Mouse (Mus musculus): ENCODE results near the gene A4galt. TPM values are rescaled to one million over a fixed set of nuclear protein-coding genes. Genes with fewer than 3 reads are reported as not detected.

The A4galt gene
- polyA plus RNA-seq, 1 experiment: 28.4 TPM

- no peaks in the 10 kb centered on the region for H3K27me3 ChIP-seq (ENCODE audit: control insufficient read depth, insufficient read depth, insufficient read length)
- H3K79me2 ChIP-seq (ENCODE audit: control insufficient read depth, insufficient read depth): no peaks in the 10 kb centered on the region
- no peak overlapping the region for H3K4me3 ChIP-seq
- peak overlapping the region; percentile 75 for H3K4me2 ChIP-seq (ENCODE audit: low read depth)
- no peak overlapping the region for H3ac ChIP-seq (ENCODE audit: control insufficient read depth, insufficient read length)
- TF ChIP-seq MYOG (IDR thresholded peaks at IDR 0.05; ENCODE audit: control insufficient read depth in 1 of 3, insufficient read depth in 1 of 3, insufficient read length in 2 of 3, low read depth in 2 of 3) (no peak), POLR2AphosphoS2 (IDR thresholded peaks at IDR 0.05; ENCODE audit: insufficient read length, low read depth) (peak; percentile 2)
- H3K36me3 ChIP-seq (ENCODE audit: control insufficient read depth, insufficient read depth): peaks cover 6% of the 10 kb centered on the region
Measured at GRCm38 (mm10) chr15:83293706-83294645, 42.4 kb upstream of the A4galt start.

DNA sequence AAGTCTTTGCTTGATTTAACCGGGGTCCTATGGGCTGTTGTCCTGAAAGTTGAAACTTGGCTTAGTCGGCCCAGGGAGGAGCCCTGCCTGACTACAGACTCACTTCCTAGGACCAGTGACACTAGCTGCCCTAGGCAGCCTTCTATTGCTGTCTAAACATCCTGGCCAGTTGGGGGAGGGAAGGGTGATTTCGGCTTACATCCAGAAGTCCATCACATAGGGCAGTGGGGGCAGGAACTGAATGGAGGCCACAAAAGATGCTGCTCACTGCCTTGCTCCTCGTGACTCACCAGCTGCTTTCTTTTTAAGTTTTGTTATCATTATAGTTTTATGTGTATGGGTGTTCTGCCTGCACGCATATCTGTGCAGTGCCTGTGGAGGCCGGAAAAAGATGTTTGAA, 41.6 kb upstream of the A4galt start:
- Histone ChIP-seq H3K79me2 (ENCODE audit: control insufficient read depth, insufficient read depth) (no peaks in the 10 kb centered on the region), H3ac (ENCODE audit: control insufficient read depth, insufficient read length) (no peak overlapping the region), H3K4me3 (no peak overlapping the region), H3K4me2 (ENCODE audit: low read depth) (peak overlapping the region; percentile 75), H3K36me3 (ENCODE audit: control insufficient read depth, insufficient read depth) (no peaks in the 10 kb centered on the region), H3K27me3 (ENCODE audit: control insufficient read depth, insufficient read depth, insufficient read length) (no peaks in the 10 kb centered on the region)
- TF ChIP-seq MYOD1 (IDR thresholded peaks at IDR 0.05; ENCODE audit: control insufficient read depth in 1 of 3, insufficient read length in 2 of 3, low read depth in 2 of 3) (peak in 1 of 3 experiments; percentile 49), POLR2AphosphoS2 (IDR thresholded peaks at IDR 0.05; ENCODE audit: insufficient read length, low read depth) (peak; percentile 30), MAX (IDR thresholded peaks at IDR 0.05; ENCODE audit: low read depth) (peak; percentile 7), USF1 (IDR thresholded peaks at IDR 0.05; ENCODE audit: low read depth) (peak; percentile 68), CEBPB (IDR thresholded peaks at IDR 0.05; ENCODE audit: insufficient read depth, poor library complexity, severe bottlenecking) (no peak), E2F4 (IDR thresholded peaks at IDR 0.05; ENCODE audit: insufficient read depth) (no peak)

DNA sequence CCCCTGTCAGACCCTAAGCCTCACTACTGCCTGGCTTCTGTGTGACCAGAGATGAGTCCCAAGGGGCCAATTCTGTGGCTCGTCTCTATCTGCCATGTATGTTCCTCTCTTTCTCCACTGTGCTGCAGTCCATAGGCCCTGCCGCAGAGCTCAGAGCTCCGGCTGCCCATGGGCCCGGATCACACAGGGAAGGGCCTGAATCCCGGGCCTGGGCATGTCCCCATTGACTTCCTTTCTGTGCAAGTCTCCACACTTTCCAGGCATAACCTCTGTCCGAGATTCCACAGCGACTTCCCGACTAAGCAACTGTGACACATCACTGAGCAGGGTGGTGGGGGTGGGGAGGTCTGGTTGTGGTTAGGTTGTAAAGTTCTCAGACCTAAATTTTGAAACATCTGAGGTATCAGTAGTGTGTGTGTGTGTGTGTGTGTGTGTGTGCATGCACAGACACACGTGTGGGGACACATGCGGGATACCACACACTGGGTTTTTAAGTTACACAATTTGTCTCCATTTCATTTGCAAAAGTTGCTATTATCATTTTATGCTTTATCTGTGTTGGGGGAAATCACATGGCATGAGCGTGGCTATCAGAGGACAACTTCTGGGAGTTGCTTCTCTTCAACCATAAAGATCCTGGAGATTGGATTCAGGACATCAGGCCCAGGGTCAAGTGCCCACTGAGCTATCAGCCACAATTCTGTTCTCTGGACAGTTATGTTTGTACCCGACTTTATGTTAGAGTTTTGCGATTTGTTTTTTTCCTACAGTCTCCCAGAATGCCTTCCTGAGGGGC, 40.9 kb upstream of the A4galt start:
- H3K4me2 ChIP-seq (ENCODE audit: low read depth): peak overlapping the region; percentile 75
- TF ChIP-seq TCF3 (IDR thresholded peaks at IDR 0.05; ENCODE audit: insufficient read length, low read depth) (no peak), MYOG (IDR thresholded peaks at IDR 0.05; ENCODE audit: control insufficient read depth in 1 of 3, insufficient read depth in 1 of 3, insufficient read length in 2 of 3, low read depth in 2 of 3) (peak in 1 of 3 experiments; percentile 42), TCF12 (IDR thresholded peaks at IDR 0.05; ENCODE audit: insufficient read depth, poor library complexity, severe bottlenecking) (peak; percentile 20), MAX (IDR thresholded peaks at IDR 0.05; ENCODE audit: low read depth) (no peak), POLR2AphosphoS2 (IDR thresholded peaks at IDR 0.05; ENCODE audit: insufficient read length, low read depth) (no peak), CEBPB (IDR thresholded peaks at IDR 0.05; ENCODE audit: insufficient read depth, poor library complexity, severe bottlenecking) (peak; percentile 31; the same call in 1 of the 2 replicates), POLR2A (IDR thresholded peaks at IDR 0.05; ENCODE audit: insufficient read length, low read depth) (no peak), MYOD1 (IDR thresholded peaks at IDR 0.05; ENCODE audit: control insufficient read depth in 1 of 3, insufficient read length in 2 of 3, low read depth in 2 of 3) (peak in 2 of 3 experiments; percentile 6 to 7), E2F4 (IDR thresholded peaks at IDR 0.05; ENCODE audit: insufficient read depth) (no peak), REST (IDR thresholded peaks at IDR 0.05; ENCODE audit: insufficient read depth, insufficient read length) (no peak), SRF (IDR thresholded peaks at IDR 0.05; ENCODE audit: control insufficient read depth, insufficient read length, low read depth) (no peak), USF1 (IDR thresholded peaks at IDR 0.05; ENCODE audit: low read depth) (peak; percentile 28)
- no peaks in the 10 kb centered on the region for H3K36me3 ChIP-seq (ENCODE audit: control insufficient read depth, insufficient read depth)
- H3K4me3 ChIP-seq: no peak overlapping the region
- H3ac ChIP-seq (ENCODE audit: control insufficient read depth, insufficient read length): no peak overlapping the region
- no peaks in the 10 kb centered on the region for H3K27me3 ChIP-seq (ENCODE audit: control insufficient read depth, insufficient read depth, insufficient read length)
- H3K79me2 ChIP-seq (ENCODE audit: control insufficient read depth, insufficient read depth): no peaks in the 10 kb centered on the region

GRCm38 (mm10) chr15:83290899-83291298, 39.3 kb upstream of the A4galt start:
- no peak overlapping the region for H3K4me2 ChIP-seq (ENCODE audit: low read depth)
- no peak for TF ChIP-seq REST (IDR thresholded peaks at IDR 0.05; ENCODE audit: insufficient read depth, insufficient read length)
- no peak for TF ChIP-seq USF1 (IDR thresholded peaks at IDR 0.05; ENCODE audit: low read depth)
- TF ChIP-seq SRF (IDR thresholded peaks at IDR 0.05; ENCODE audit: control insufficient read depth, insufficient read length, low read depth): no peak
- no peak for TF ChIP-seq CEBPB (IDR thresholded peaks at IDR 0.05; ENCODE audit: insufficient read depth, poor library complexity, severe bottlenecking)
- no peak for TF ChIP-seq MYOG (IDR thresholded peaks at IDR 0.05; ENCODE audit: control insufficient read depth in 1 of 3, insufficient read depth in 1 of 3, insufficient read length in 2 of 3, low read depth in 2 of 3)
- TF ChIP-seq E2F4 (IDR thresholded peaks at IDR 0.05; ENCODE audit: insufficient read depth): no peak
- TF ChIP-seq MYOD1 (IDR thresholded peaks at IDR 0.05; ENCODE audit: control insufficient read depth in 1 of 3, insufficient read length in 2 of 3, low read depth in 2 of 3): no peak
- no peak for TF ChIP-seq TCF12 (IDR thresholded peaks at IDR 0.05; ENCODE audit: insufficient read depth, poor library complexity, severe bottlenecking)
- no peaks in the 10 kb centered on the region for H3K36me3 ChIP-seq (ENCODE audit: control insufficient read depth, insufficient read depth)
- H3K79me2 ChIP-seq (ENCODE audit: control insufficient read depth, insufficient read depth): no peaks in the 10 kb centered on the region
- no peak overlapping the region for H3ac ChIP-seq (ENCODE audit: control insufficient read depth, insufficient read length)
- no peak overlapping the region for H3K4me3 ChIP-seq
- H3K27me3 ChIP-seq (ENCODE audit: control insufficient read depth, insufficient read depth, insufficient read length): no peaks in the 10 kb centered on the region

All from myocyte (in vitro differentiated cells).